In the genomic region with DNA sequence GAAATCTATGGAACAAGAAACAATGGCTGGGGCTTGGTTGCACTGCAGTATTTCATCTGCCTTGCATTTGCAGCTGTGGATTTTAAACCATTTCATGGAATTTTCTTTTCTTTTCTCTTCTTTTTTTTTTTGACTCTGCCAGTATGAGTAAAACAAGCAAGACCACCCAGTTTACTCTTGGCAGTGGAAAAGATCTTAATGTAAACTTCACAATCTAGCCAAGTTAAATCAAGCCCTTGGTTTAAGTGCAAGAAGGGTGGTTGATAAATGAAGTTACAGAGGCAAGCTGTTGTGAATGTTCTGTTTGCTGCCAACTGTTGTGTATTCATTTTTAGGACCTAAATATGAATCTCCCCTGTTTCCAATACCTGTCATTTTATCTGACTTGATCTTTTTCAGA, we compare ENCODE assay signal across 20 mouse cellular contexts. TPM values are rescaled to one million over a fixed set of nuclear protein-coding genes. Genes with fewer than 3 reads are reported as not detected.
DNase-seq lines count a peak whose midpoint lies in the region; ATAC-seq lines count a peak whose summit lies in the region.
"Had no signal": no experiment of that assay in that cellular context is flagged by ENCODE, and none has a peak within 500 bp of the region (broad histone marks: within the 10 kb centered on the region; RNA-seq: fewer than 3 reads in every experiment).

No protein-coding gene starts in this region.

- H3K4me1 ChIP-seq in intestine, embryonic 14.5 days (replicated peaks; ENCODE audit: control insufficient read depth, insufficient read depth, low read length), result peaks cover 8% of the 10 kb centered on the region; the same call in 1 of the 2 replicates
- H3K4me1 ChIP-seq in intestine, embryonic 16.5 days (ENCODE audit: control insufficient read depth, insufficient read depth, low read length), result peaks cover 18% of the 10 kb centered on the region
- H3K4me1 ChIP-seq in lung, embryonic 15.5 days, result peaks cover 17% of the 10 kb centered on the region
- peaks cover 14% of the 10 kb centered on the region; the same call in 1 of the 2 replicates for H3K4me1 ChIP-seq in embryonic facial prominence, embryonic 15.5 days
- H3K4me1 ChIP-seq in stomach, embryonic 15.5 days, result peaks cover 6% of the 10 kb centered on the region; the same call in 1 of the 2 replicates
- H3K4me1 ChIP-seq: forebrain, embryonic 15.5 days had no signal

- H3K36me3 ChIP-seq in intestine, embryonic 14.5 days (ENCODE audit: control insufficient read depth, insufficient read depth, low read length), result no peaks in the 10 kb centered on the region
- no peaks in the 10 kb centered on the region for H3K36me3 ChIP-seq in intestine, embryonic 16.5 days (ENCODE audit: control insufficient read depth, insufficient read depth, low read length)
- no peaks in the 10 kb centered on the region for H3K36me3 ChIP-seq in lung, embryonic 15.5 days
- no peaks in the 10 kb centered on the region for H3K36me3 ChIP-seq in embryonic facial prominence, embryonic 15.5 days
- H3K36me3 ChIP-seq in stomach, embryonic 15.5 days, result no peaks in the 10 kb centered on the region
- H3K36me3 ChIP-seq: hindbrain, embryonic 10.5 days had no signal

- no peak overlapping the region for H3K9ac ChIP-seq in intestine, embryonic 14.5 days (ENCODE audit: low read length)
- no peak overlapping the region for H3K9ac ChIP-seq in intestine, embryonic 16.5 days (ENCODE audit: low read depth, low read length)
- H3K9ac ChIP-seq in lung, embryonic 15.5 days, result no peak overlapping the region
- H3K9ac ChIP-seq in embryonic facial prominence, embryonic 15.5 days, result no peak overlapping the region
- no peak overlapping the region for H3K9ac ChIP-seq in stomach, embryonic 15.5 days
- H3K9ac ChIP-seq: forebrain, embryonic 15.5 days had no signal

- no peaks in the 10 kb centered on the region for H3K27me3 ChIP-seq in intestine, embryonic 14.5 days (replicated peaks; ENCODE audit: control insufficient read depth, insufficient read depth, low read length)
- H3K27me3 ChIP-seq in intestine, embryonic 16.5 days (replicated peaks; ENCODE audit: control insufficient read depth, insufficient read depth, low read length), result no peaks in the 10 kb centered on the region
- no peaks in the 10 kb centered on the region for H3K27me3 ChIP-seq in lung, embryonic 15.5 days
- H3K27me3 ChIP-seq in embryonic facial prominence, embryonic 15.5 days, result no peaks in the 10 kb centered on the region
- no peaks in the 10 kb centered on the region for H3K27me3 ChIP-seq in stomach, embryonic 15.5 days (replicated peaks)
- H3K27me3 ChIP-seq: CH12.LX; forebrain, embryonic 15.5 days had no signal

- no peak for ATAC-seq in intestine, embryonic 14.5 days (replicated peaks; ENCODE audit: low FRiP score, low TSS enrichment, low read depth)
- ATAC-seq in intestine, embryonic 16.5 days, result no peak
- peak; percentile 75; the same call in 1 of the 2 replicates for ATAC-seq in lung, embryonic 15.5 days (ENCODE audit: borderline replicate concordance, extremely low read depth, low FRiP score, low TSS enrichment)
- no peak for ATAC-seq in embryonic facial prominence, embryonic 15.5 days (ENCODE audit: insufficient number of reproducible peaks, low FRiP score, low TSS enrichment, low read depth)
- no peak; the same call in 1 of the 2 replicates for ATAC-seq in stomach, embryonic 15.5 days (ENCODE audit: insufficient read depth, low FRiP score, low read depth)
- ATAC-seq: activated CD4-positive, CD25-positive, alpha-beta regulatory T cell, adult 4 months; forebrain, embryonic 15.5 days; hindbrain, embryonic 16.5 days; Patski had no signal

- peak overlapping the region; percentile 76 for H3K27ac ChIP-seq in intestine, embryonic 14.5 days (ENCODE audit: low read depth)
- H3K27ac ChIP-seq in intestine, embryonic 16.5 days (ENCODE audit: low read length), result no peak overlapping the region; the same call in 1 of the 2 replicates
- peak overlapping the region; percentile 75 for H3K27ac ChIP-seq in lung, embryonic 15.5 days
- peak overlapping the region; percentile 68 for H3K27ac ChIP-seq in embryonic facial prominence, embryonic 15.5 days (replicated peaks)
- peak overlapping the region; percentile 83; the same call in 1 of the 2 replicates for H3K27ac ChIP-seq in stomach, embryonic 15.5 days
- H3K27ac ChIP-seq: forebrain, embryonic 15.5 days; heart, adult 2 months; hindbrain, embryonic 10.5 days had no signal

- no peak overlapping the region for H3K4me3 ChIP-seq in intestine, embryonic 14.5 days (ENCODE audit: low read depth, low read length)
- no peak overlapping the region for H3K4me3 ChIP-seq in intestine, embryonic 16.5 days (ENCODE audit: low read length)
- H3K4me3 ChIP-seq in lung, embryonic 15.5 days, result no peak overlapping the region
- H3K4me3 ChIP-seq in embryonic facial prominence, embryonic 15.5 days (replicated peaks), result no peak overlapping the region
- H3K4me3 ChIP-seq in stomach, embryonic 15.5 days (replicated peaks), result no peak overlapping the region
- H3K4me3 ChIP-seq: forebrain, embryonic 15.5 days; heart, adult 2 months; hindbrain, embryonic 10.5 days had no signal

- no peaks in the 10 kb centered on the region for H3K9me3 ChIP-seq in intestine, embryonic 14.5 days (ENCODE audit: control insufficient read depth, low read length)
- H3K9me3 ChIP-seq in intestine, embryonic 16.5 days (ENCODE audit: control insufficient read depth, low read length), result no peaks in the 10 kb centered on the region
- no peaks in the 10 kb centered on the region for H3K9me3 ChIP-seq in lung, embryonic 15.5 days
- H3K9me3 ChIP-seq in embryonic facial prominence, embryonic 15.5 days (replicated peaks), result no peaks in the 10 kb centered on the region
- no peaks in the 10 kb centered on the region for H3K9me3 ChIP-seq in stomach, embryonic 15.5 days
- H3K9me3 ChIP-seq: forebrain, embryonic 15.5 days; hindbrain, embryonic 10.5 days had no signal

- no peak for DNase-seq in intestine, embryonic 14.5 days (ENCODE audit: low spot score)
- DNase-seq in lung, postnatal 36 days, result no peak
- DNase-seq in urinary bladder, adult 2 months (ENCODE audit: low spot score), result no peak
- DNase-seq: adrenal gland, postnatal 14 days; cerebellum, adult 11-12 months; cerebellum, adult 9-10 months; cerebellum, postnatal 25 days; gastrocnemius, postnatal 10 days; heart, adult 2 months had no signal

- no peak overlapping the region for H3K4me2 ChIP-seq in intestine, embryonic 14.5 days (ENCODE audit: low read length)
- H3K4me2 ChIP-seq in intestine, embryonic 16.5 days (ENCODE audit: low read depth, low read length), result no peak overlapping the region
- no peak overlapping the region for H3K4me2 ChIP-seq in lung, embryonic 15.5 days
- H3K4me2 ChIP-seq in embryonic facial prominence, embryonic 15.5 days (replicated peaks), result no peak overlapping the region
- H3K4me2 ChIP-seq in stomach, embryonic 15.5 days, result no peak overlapping the region
- H3K4me2 ChIP-seq: forebrain, embryonic 15.5 days; heart, embryonic 11.5 days had no signal

RNA-seq across cellular contexts. Expression of gene Arhgef26, which starts 54.5 kb away (rescaled TPM):
- 14.6 and 15.7 TPM in 2 replicates for polyA plus RNA-seq in intestine, embryonic 14.5 days (2014; fragmentation: Nextera tagmentation; extraction: Ambion mirVana)
- polyA plus RNA-seq in intestine, embryonic 16.5 days (2015; fragmentation: Nextera tagmentation; extraction: Ambion mirVana), result 12.9 and 13.5 TPM in 2 replicates
- polyA plus RNA-seq in lung, embryonic 15.5 days (2015; fragmentation: Nextera tagmentation; extraction: Ambion mirVana), result 20.1 and 21.0 TPM in 2 replicates
- polyA plus RNA-seq in embryonic facial prominence, embryonic 15.5 days (2015; fragmentation: Nextera tagmentation; extraction: Ambion mirVana), result 16.8 and 20.1 TPM in 2 replicates
- 15.9 and 17.5 TPM in 2 replicates for polyA plus RNA-seq in stomach, embryonic 15.5 days (2015; fragmentation: Nextera tagmentation; extraction: Ambion mirVana)
- polyA plus RNA-seq in urinary bladder, adult 2 months (2012; rRNA removed), result 8.7 and 11.5 TPM in 2 replicates
